Mouse (Mus musculus) brain, embryonic 14.5 days (tissue): Measurements from ENCODE around the gene Hpse2.

Experiments
- CTCF ChIP-seq: fragments of 200-500 bp; IDR thresholded peaks from 2 replicates; pipeline ENCODE4 v1.5.1; 2012; ENCODE audit warnings: inconsistent platforms, mild to moderate bottlenecking, moderate library complexity, borderline replicate concordance; ENCODE audit not compliant: insufficient read depth, insufficient read length; ENCODE audit errors: extremely low read depth
- POLR2A ChIP-seq: fragments of 200-500 bp; IDR thresholded peaks from 2 replicates; pipeline ENCODE4 v1.6.1; 2012; ENCODE audit warnings: mild to moderate bottlenecking, inconsistent platforms, borderline replicate concordance; ENCODE audit not compliant: poor library complexity, insufficient read depth, insufficient read length, severe bottlenecking; ENCODE audit errors: extremely low read depth

DNA sequence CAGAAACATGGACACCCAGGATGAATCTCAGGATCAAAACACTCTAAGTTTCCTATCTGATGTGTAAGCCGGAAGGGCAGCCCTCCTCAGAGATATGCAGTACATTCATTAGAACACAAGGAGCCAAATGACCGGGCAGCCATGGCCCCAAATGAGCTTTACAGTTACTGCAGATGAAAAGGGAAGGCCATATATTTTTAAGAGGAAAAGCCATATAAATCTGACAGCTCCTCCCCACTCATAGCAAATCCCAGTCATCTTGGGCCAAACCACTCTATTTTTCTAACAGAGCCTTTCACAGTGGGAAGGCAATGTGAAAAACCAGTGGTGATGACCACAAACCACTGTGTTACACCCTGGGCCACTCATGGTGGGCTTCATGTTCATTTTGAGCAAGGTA lies 549.9 kb downstream of the Hpse2 start:
- no peak for TF ChIP-seq CTCF
- TF ChIP-seq POLR2A: no peak
